Mouse (Mus musculus) forebrain, embryonic 10.5 days (tissue): ENCODE measurements around the gene Cnn3. TPM values are rescaled to one million over a fixed set of nuclear protein-coding genes. Genes with fewer than 3 reads are reported as not detected.
A peak's percentile ranks its signal among the peaks of the same experiment; 100 is the strongest.

Experiments used
- DNase-seq: peaks from one replicate; pipeline ENCODE4 v3.0.0-alpha.2; 2017; ENCODE audit warnings: low spot score; ENCODE audit errors: extremely low spot score
- H3K27ac ChIP-seq: fragments of 300-500 bp; sonication (generic); 2 replicates; pipeline ENCODE4 v1.5.1; 2016; ENCODE audit warnings: mild to moderate bottlenecking
- H3K27me3 ChIP-seq: fragments of 300-500 bp; sonication (generic); 2 replicates; pipeline ENCODE4 v1.6.1; 2016; ENCODE audit warnings: mild to moderate bottlenecking; ENCODE audit not compliant: poor library complexity, severe bottlenecking
- H3K36me3 ChIP-seq: fragments of 300-500 bp; sonication (generic); replicated peaks from 2 replicates; pipeline ENCODE4 v1.6.1; 2016; ENCODE audit warnings: mild to moderate bottlenecking, moderate library complexity
- H3K4me1 ChIP-seq: fragments of 300-500 bp; sonication (generic); 2 replicates; pipeline ENCODE4 v1.6.1; 2016
- H3K4me3 ChIP-seq: fragments of 300-500 bp; sonication (generic); 2 replicates; pipeline ENCODE4 v1.5.1; 2016; ENCODE audit warnings: mild to moderate bottlenecking, moderate library complexity
- H3K9me3 ChIP-seq: fragments of 300-500 bp; sonication (generic); 2 replicates; pipeline ENCODE4 v1.6.1; 2016; ENCODE audit warnings: mild to moderate bottlenecking, moderate library complexity
- WGBS: fragments of 180-500 bp; shearing (Covaris S2); methylation state at CpG from one replicate; pipeline ENCODE4 v1.1.7; 2016; 5-methylcytosine and 5-hydroxymethylcytosine counted together
- polyA plus RNA-seq: library from polyadenylated mRNA; unstranded; fragments of >200 nt; fragmentation: Nextera tagmentation; extraction: Ambion mirVana; gene quantifications from 2 replicates; pipeline ENCODE4 v1.2.1, GENCODE M21; 2016

Cnn3 gene
- polyA plus RNA-seq, 1 experiment from 2014 or later = 843 TPM

GRCm38 (mm10) chr3:121443861-121444271 is 17.6 kb downstream of the Cnn3 start:
- Histone ChIP-seq H3K4me1 (peaks cover 42% of the 10 kb centered on the region), H3K27me3 (no peaks in the 10 kb centered on the region), H3K27ac (no peak overlapping the region), H3K9me3 (peaks cover 20% of the 10 kb centered on the region), H3K36me3 (peaks cover 88% of the 10 kb centered on the region), H3K4me3 (no peak overlapping the region)
- WGBS = 89% methylated on average over 4 of the region's 4 CpGs
- no peak for DNase-seq

GRCm38 (mm10) chr3:121444414-121444813 is 18.1 kb downstream of the Cnn3 start:
- 99% methylated on average over 6 of the region's 6 CpGs for WGBS
- no peak for DNase-seq
- peaks cover 85% of the 10 kb centered on the region for H3K36me3 ChIP-seq

GRCm38 (mm10) chr3:121446454-121446853 is 20.2 kb downstream of the Cnn3 start:
- Histone ChIP-seq H3K27me3 (no peaks in the 10 kb centered on the region), H3K27ac (no peak overlapping the region), H3K9me3 (peaks cover 20% of the 10 kb centered on the region), H3K36me3 (peaks cover 85% of the 10 kb centered on the region), H3K4me3 (no peak overlapping the region), H3K4me1 (peaks cover 34% of the 10 kb centered on the region)
- WGBS = 85% methylated on average over 8 of the region's 8 CpGs
- DNase-seq = no peak

More at GRCm38 (mm10) chr3:121444414-121444813, 18.1 kb downstream of the Cnn3 start:
- Histone ChIP-seq H3K27me3 (no peaks in the 10 kb centered on the region), H3K4me3 (no peak overlapping the region), H3K9me3 (peaks cover 20% of the 10 kb centered on the region), H3K27ac (no peak overlapping the region), H3K4me1 (peaks cover 38% of the 10 kb centered on the region)

GRCm38 (mm10) chr3:121448029-121448468 is 21.8 kb downstream of the Cnn3 start:
- peaks cover 85% of the 10 kb centered on the region for H3K36me3 ChIP-seq

GRCm38 (mm10) chr3:121448606-121449005 is 22.3 kb downstream of the Cnn3 start:
- DNase-seq = no peak
- Histone ChIP-seq H3K27me3 (no peaks in the 10 kb centered on the region), H3K9me3 (peaks cover 20% of the 10 kb centered on the region), H3K27ac (no peak overlapping the region), H3K4me3 (no peak overlapping the region), H3K36me3 (peaks cover 84% of the 10 kb centered on the region), H3K4me1 (peaks cover 34% of the 10 kb centered on the region)
- WGBS = 80% methylated on average over 8 of the region's 8 CpGs

More at GRCm38 (mm10) chr3:121448029-121448468, 21.8 kb downstream of the Cnn3 start:
- 16% methylated on average over 11 of the region's 11 CpGs for WGBS
- DNase-seq = no peak
- H3K9me3 ChIP-seq = peaks cover 20% of the 10 kb centered on the region
- H3K27ac ChIP-seq = no peak overlapping the region
- peaks cover 34% of the 10 kb centered on the region for H3K4me1 ChIP-seq
- H3K4me3 ChIP-seq = no peak overlapping the region; the same call in 1 of the 2 replicates
- H3K27me3 ChIP-seq = no peaks in the 10 kb centered on the region

- peaks cover 84% of the 10 kb centered on the region for H3K36me3 ChIP-seq
- 90% methylated on average over 8 of the region's 8 CpGs for WGBS
- H3K4me1 ChIP-seq = peaks cover 34% of the 10 kb centered on the region
- H3K27me3 ChIP-seq = no peaks in the 10 kb centered on the region
- peaks cover 14% of the 10 kb centered on the region for H3K9me3 ChIP-seq
- no peak overlapping the region for H3K27ac ChIP-seq
- no peak for DNase-seq
- H3K4me3 ChIP-seq = no peak overlapping the region
Measured at GRCm38 (mm10) chr3:121449527-121449926, 23.2 kb downstream of the Cnn3 start.

- H3K27ac ChIP-seq = no peak overlapping the region
- H3K4me3 ChIP-seq = no peak overlapping the region
- WGBS = 80% methylated on average over 10 of the region's 10 CpGs
- H3K4me1 ChIP-seq = peaks cover 29% of the 10 kb centered on the region
- H3K27me3 ChIP-seq = no peaks in the 10 kb centered on the region
- peaks cover 4% of the 10 kb centered on the region for H3K9me3 ChIP-seq
- peaks cover 84% of the 10 kb centered on the region for H3K36me3 ChIP-seq
- no peak for DNase-seq
Measured at GRCm38 (mm10) chr3:121451404-121451803, 25.1 kb downstream of the Cnn3 start.

- no peak for DNase-seq
- H3K27me3 ChIP-seq = no peaks in the 10 kb centered on the region
- H3K36me3 ChIP-seq = peaks cover 82% of the 10 kb centered on the region
- no peaks in the 10 kb centered on the region for H3K9me3 ChIP-seq
- peaks cover 1% of the 10 kb centered on the region; the same call in 1 of the 2 replicates for H3K4me1 ChIP-seq
- no peak overlapping the region for H3K4me3 ChIP-seq
- no peak overlapping the region for H3K27ac ChIP-seq
- 89% methylated on average over 14 of the region's 14 CpGs for WGBS
Measured at GRCm38 (mm10) chr3:121458545-121459492, 32.5 kb downstream of the Cnn3 start.

- Histone ChIP-seq H3K27ac (no peak overlapping the region), H3K36me3 (peaks cover 64% of the 10 kb centered on the region), H3K9me3 (no peaks in the 10 kb centered on the region), H3K4me1 (peaks cover 19% of the 10 kb centered on the region), H3K27me3 (no peaks in the 10 kb centered on the region), H3K4me3 (no peak overlapping the region)
- 93% methylated on average over 16 of the region's 16 CpGs for WGBS
- no peak for DNase-seq
Measured at GRCm38 (mm10) chr3:121460473-121461193, 34.3 kb downstream of the Cnn3 start.

- H3K4me1 ChIP-seq = peaks cover 25% of the 10 kb centered on the region
- no peaks in the 10 kb centered on the region for H3K9me3 ChIP-seq
- 96% methylated on average over 13 of the region's 13 CpGs for WGBS
- no peak for DNase-seq
- H3K36me3 ChIP-seq = peaks cover 56% of the 10 kb centered on the region
- no peaks in the 10 kb centered on the region for H3K27me3 ChIP-seq
- H3K4me3 ChIP-seq = no peak overlapping the region
- no peak overlapping the region for H3K27ac ChIP-seq
Measured at GRCm38 (mm10) chr3:121461477-121461876, 35.2 kb downstream of the Cnn3 start.

GRCm38 (mm10) chr3:121462782-121463181 is 36.5 kb downstream of the Cnn3 start:
- WGBS = 94% methylated on average over 3 of the region's 3 CpGs

GRCm38 (mm10) chr3:121464733-121465305 is 38.5 kb downstream of the Cnn3 start:
- WGBS = 28% methylated on average over 7 of the region's 7 CpGs
- H3K36me3 ChIP-seq = peaks cover 22% of the 10 kb centered on the region
- peaks cover 56% of the 10 kb centered on the region for H3K4me1 ChIP-seq
- DNase-seq = no peak
- no peaks in the 10 kb centered on the region for H3K27me3 ChIP-seq
- peak overlapping the region; percentile 78 for H3K27ac ChIP-seq
- no peaks in the 10 kb centered on the region for H3K9me3 ChIP-seq
- no peak overlapping the region for H3K4me3 ChIP-seq

More at GRCm38 (mm10) chr3:121462782-121463181, 36.5 kb downstream of the Cnn3 start:
- H3K4me3 ChIP-seq = no peak overlapping the region
- no peak for DNase-seq
- H3K36me3 ChIP-seq = peaks cover 43% of the 10 kb centered on the region
- peaks cover 36% of the 10 kb centered on the region for H3K4me1 ChIP-seq
- H3K27me3 ChIP-seq = no peaks in the 10 kb centered on the region
- no peak overlapping the region for H3K27ac ChIP-seq
- H3K9me3 ChIP-seq = no peaks in the 10 kb centered on the region
